Mouse (Mus musculus): ENCODE data around the gene Rps18.
"Not testable (repeated sequence)": the region's sequence is repeated elsewhere in the genome, so short reads cannot be mapped to it uniquely, and the experiment has no call there.

Gene Rps18

GRCm38 (mm10) chr17:33965846-33966550 is 10.2 kb upstream of the Rps18 start:
- no peak for DNase-seq

- no peak for DNase-seq
These were observed 9.5 kb upstream of the Rps18 start for GRCm38 (mm10) chr17:33965082-33965845.

GRCm38 (mm10) chr17:33962876-33963275 is 7.1 kb upstream of the Rps18 start:
- peak; percentile 2 for DNase-seq

- peak; percentile 6 for DNase-seq
These were observed 4.1 kb upstream of the Rps18 start for GRCm38 (mm10) chr17:33959948-33960347.

- DNase-seq = no peak
These were observed 3.3 kb upstream of the Rps18 start for GRCm38 (mm10) chr17:33959135-33959534.

- DNase-seq = no peak
These were observed 2.6 kb upstream of the Rps18 start for GRCm38 (mm10) chr17:33958451-33958850.

- DNase-seq = no peak
These were observed 1.7 kb upstream of the Rps18 start for GRCm38 (mm10) chr17:33957493-33957892.

- DNase-seq = no peak
These were observed 535 bp upstream of the Rps18 start for GRCm38 (mm10) chr17:33956336-33956735.

- no peak for DNase-seq
These were observed 901 bp downstream of the Rps18 start for GRCm38 (mm10) chr17:33954646-33955554.

GRCm38 (mm10) chr17:33953961-33954565 is 1.7 kb downstream of the Rps18 start:
- DNase-seq = no peak

GRCm38 (mm10) chr17:33953310-33953709 is 2.5 kb downstream of the Rps18 start:
- DNase-seq = no peak

- no peak for DNase-seq
These were observed 2.9 kb downstream of the Rps18 start for GRCm38 (mm10) chr17:33952879-33953278.

- not testable (repeated sequence) for DNase-seq
These were observed 3.8 kb downstream of the Rps18 start for GRCm38 (mm10) chr17:33952015-33952414.

GRCm38 (mm10) chr17:33951021-33951946 is 4.5 kb downstream of the Rps18 start, which contains the start of gene B3galt4:
TSS of gene B3galt4 (minus strand) at chr17:33951488.
- DNase-seq = peak; percentile 85

GRCm38 (mm10) chr17:33950131-33950625 is 5.6 kb downstream of the Rps18 start:
- DNase-seq = no peak

GRCm38 (mm10) chr17:33948905-33949537 is 6.8 kb downstream of the Rps18 start:
- DNase-seq = no peak

GRCm38 (mm10) chr17:33948090-33948904 is 7.5 kb downstream of the Rps18 start:
- no peak for DNase-seq

- DNase-seq = peak; percentile 70
These were observed 8.2 kb downstream of the Rps18 start for GRCm38 (mm10) chr17:33947430-33948089.

- no peak for DNase-seq
These were observed 12.3 kb downstream of the Rps18 start for GRCm38 (mm10) chr17:33943454-33943853.
